Mouse (Mus musculus) liver, postnatal 0 days (tissue): ENCODE measurements around the gene Ocel1.

Experiments
- CTCF ChIP-seq: sonication (generic); IDR thresholded peaks from 2 replicates; pipeline ENCODE4 v1.5.1; 2016; ENCODE audit warnings: antibody characterized with exemption, low read depth
- EP300 ChIP-seq: IDR thresholded peaks from 2 replicates; pipeline ENCODE4 v1.6.1; 2016; ENCODE audit warnings: antibody characterized with exemption, low read depth, mild to moderate bottlenecking

- TF ChIP-seq CTCF (no peak), EP300 (no peak)
Measured at GRCm38 (mm10) chr8:71392391-71392790, 21.3 kb downstream of the Ocel1 start.
